Mouse (Mus musculus) adipocyte (in vitro differentiated cells): ENCODE results near the gene Zfp143.

Experiments used
- DNase-seq: peaks from one replicate; pipeline ENCODE4 v3.0.0-alpha.2; 2016; ENCODE audit warnings: low spot score

Zfp143 gene

GRCm38 (mm10) chr7:110133988-110134387 lies 73.0 kb downstream of the Zfp143 start:
- no peak for DNase-seq

- DNase-seq: no peak
Observed at GRCm38 (mm10) chr7:110138538-110138937, 77.5 kb downstream of the Zfp143 start.

- no peak for DNase-seq
Observed at GRCm38 (mm10) chr7:110143863-110144262, 82.8 kb downstream of the Zfp143 start.
